Mouse (Mus musculus) testis, postnatal 10 days (tissue): Measurements from ENCODE around the gene Maml3.

Experiments used
- DNase-seq: peaks from one replicate; pipeline ENCODE4 v3.0.0; 2021; ENCODE audit warnings: low spot score

Maml3 gene

GRCm38 (mm10) chr3:51908437-51908990 lies 196.4 kb downstream of the Maml3 start:
- no peak for DNase-seq

GRCm38 (mm10) chr3:51907113-51907860 lies 197.6 kb downstream of the Maml3 start:
- no peak for DNase-seq

- DNase-seq = no peak
Measured at GRCm38 (mm10) chr3:51905903-51906302, 199.0 kb downstream of the Maml3 start.

GRCm38 (mm10) chr3:51904357-51904855 lies 200.5 kb downstream of the Maml3 start:
- no peak for DNase-seq

GRCm38 (mm10) chr3:51901151-51901550 lies 203.7 kb downstream of the Maml3 start:
- no peak for DNase-seq

- DNase-seq = no peak
Measured at GRCm38 (mm10) chr3:51894514-51894913, 210.4 kb downstream of the Maml3 start.

GRCm38 (mm10) chr3:51891562-51892119 lies 213.2 kb downstream of the Maml3 start:
- no peak for DNase-seq

GRCm38 (mm10) chr3:51890181-51890580 lies 214.7 kb downstream of the Maml3 start:
- DNase-seq = no peak

GRCm38 (mm10) chr3:51889776-51890175 lies 215.1 kb downstream of the Maml3 start:
- DNase-seq = no peak

- no peak for DNase-seq
Measured at GRCm38 (mm10) chr3:51888662-51889433, 216.0 kb downstream of the Maml3 start.

- peak; percentile 49 for DNase-seq
Measured at GRCm38 (mm10) chr3:51888295-51888661, 216.6 kb downstream of the Maml3 start.

GRCm38 (mm10) chr3:51885920-51886319 lies 219.0 kb downstream of the Maml3 start:
- DNase-seq = no peak

- no peak for DNase-seq
Measured at GRCm38 (mm10) chr3:51885487-51885886, 219.4 kb downstream of the Maml3 start.

GRCm38 (mm10) chr3:51881981-51882380 lies 222.9 kb downstream of the Maml3 start:
- no peak for DNase-seq

GRCm38 (mm10) chr3:51881393-51881792 lies 223.5 kb downstream of the Maml3 start:
- DNase-seq = no peak

- DNase-seq = no peak
Measured at GRCm38 (mm10) chr3:51880506-51881036, 224.3 kb downstream of the Maml3 start.

- peak; percentile 54 for DNase-seq
Measured at GRCm38 (mm10) chr3:51879211-51879610, 225.7 kb downstream of the Maml3 start.

- DNase-seq = no peak
Measured at GRCm38 (mm10) chr3:51878577-51878976, 226.3 kb downstream of the Maml3 start.

- no peak for DNase-seq
Measured at GRCm38 (mm10) chr3:51876729-51877128, 228.1 kb downstream of the Maml3 start.

GRCm38 (mm10) chr3:51875629-51876028 lies 229.2 kb downstream of the Maml3 start:
- no peak for DNase-seq

GRCm38 (mm10) chr3:51874252-51874651 lies 230.6 kb downstream of the Maml3 start:
- no peak for DNase-seq

- no peak for DNase-seq
Measured at GRCm38 (mm10) chr3:51872771-51873170, 232.1 kb downstream of the Maml3 start.
